Mouse (Mus musculus): Measurements from ENCODE around the gene Npff. TPM values are rescaled to one million over a fixed set of nuclear protein-coding genes. Genes with fewer than 3 reads are reported as not detected.

Gene Npff
- polyA plus RNA-seq, 1 experiment from 2014 or later, result 1.6 TPM

- H3K27me3 ChIP-seq (ENCODE audit: control insufficient read depth, insufficient read depth, low read length), result no peaks in the 10 kb centered on the region
- H3K9me3 ChIP-seq (ENCODE audit: control insufficient read depth, low read length), result no peaks in the 10 kb centered on the region
- DNase-seq (ENCODE audit: low spot score) (no peak), ATAC-seq (ENCODE audit: insufficient number of reproducible peaks, low FRiP score, low TSS enrichment, low read depth) (no peak)
- no peak overlapping the region for H3K9ac ChIP-seq (ENCODE audit: low read length)
- H3K4me3 ChIP-seq (ENCODE audit: low read depth, low read length), result no peak overlapping the region
- H3K27ac ChIP-seq (replicated peaks; ENCODE audit: low read depth, low read length), result no peak overlapping the region
- peaks cover 6% of the 10 kb centered on the region; the same call in 1 of the 2 replicates for H3K36me3 ChIP-seq (ENCODE audit: control insufficient read depth, insufficient read depth, low read length)
- no peak overlapping the region for H3K4me2 ChIP-seq (ENCODE audit: low read depth, severe bottlenecking)
- 91% methylated on average over 3 of the region's 3 CpGs for WGBS
- no peaks in the 10 kb centered on the region for H3K4me1 ChIP-seq (ENCODE audit: control insufficient read depth, insufficient read depth, low read length)
These were observed 22.7 kb upstream of the Npff start for GRCm38 (mm10) chr15:102547478-102547877.

- H3K9me3 ChIP-seq (ENCODE audit: control insufficient read depth, low read length), result no peaks in the 10 kb centered on the region
- no peak overlapping the region for H3K27ac ChIP-seq (replicated peaks; ENCODE audit: low read depth, low read length)
- WGBS, result 90% methylated on average over 3 of the region's 3 CpGs
- H3K9ac ChIP-seq (ENCODE audit: low read length), result no peak overlapping the region
- no peak overlapping the region for H3K4me2 ChIP-seq (ENCODE audit: low read depth, severe bottlenecking)
- ATAC-seq (ENCODE audit: insufficient number of reproducible peaks, low FRiP score, low TSS enrichment, low read depth) (no peak), DNase-seq (ENCODE audit: low spot score) (no peak)
- H3K27me3 ChIP-seq (ENCODE audit: control insufficient read depth, insufficient read depth, low read length), result no peaks in the 10 kb centered on the region
- H3K4me1 ChIP-seq (ENCODE audit: control insufficient read depth, insufficient read depth, low read length), result no peaks in the 10 kb centered on the region
- no peak overlapping the region for H3K4me3 ChIP-seq (ENCODE audit: low read depth, low read length)
- peaks cover 11% of the 10 kb centered on the region; the same call in 1 of the 2 replicates for H3K36me3 ChIP-seq (ENCODE audit: control insufficient read depth, insufficient read depth, low read length)
These were observed 22.1 kb upstream of the Npff start for GRCm38 (mm10) chr15:102546677-102547427.

GRCm38 (mm10) chr15:102546246-102546645 is 21.5 kb upstream of the Npff start:
- ATAC-seq (ENCODE audit: insufficient number of reproducible peaks, low FRiP score, low TSS enrichment, low read depth) (no peak), DNase-seq (ENCODE audit: low spot score) (no peak)
- Histone ChIP-seq H3K4me3 (ENCODE audit: low read depth, low read length) (no peak overlapping the region), H3K9ac (ENCODE audit: low read length) (no peak overlapping the region), H3K27ac (replicated peaks; ENCODE audit: low read depth, low read length) (no peak overlapping the region), H3K9me3 (ENCODE audit: control insufficient read depth, low read length) (no peaks in the 10 kb centered on the region), H3K4me2 (ENCODE audit: low read depth, severe bottlenecking) (no peak overlapping the region), H3K36me3 (ENCODE audit: control insufficient read depth, insufficient read depth, low read length) (peaks cover 11% of the 10 kb centered on the region; the same call in 1 of the 2 replicates), H3K27me3 (ENCODE audit: control insufficient read depth, insufficient read depth, low read length) (no peaks in the 10 kb centered on the region), H3K4me1 (ENCODE audit: control insufficient read depth, insufficient read depth, low read length) (no peaks in the 10 kb centered on the region)
- WGBS, result 90% methylated on average over 3 of the region's 3 CpGs

GRCm38 (mm10) chr15:102544801-102545200 is 20.1 kb upstream of the Npff start:
- H3K27ac ChIP-seq (replicated peaks; ENCODE audit: low read depth, low read length), result no peak overlapping the region
- no peak overlapping the region for H3K9ac ChIP-seq (ENCODE audit: low read length)
- DNase-seq (ENCODE audit: low spot score), result no peak
- ATAC-seq (ENCODE audit: insufficient number of reproducible peaks, low FRiP score, low TSS enrichment, low read depth), result no peak
- no peaks in the 10 kb centered on the region for H3K4me1 ChIP-seq (ENCODE audit: control insufficient read depth, insufficient read depth, low read length)
- H3K9me3 ChIP-seq (ENCODE audit: control insufficient read depth, low read length), result no peaks in the 10 kb centered on the region
- H3K4me3 ChIP-seq (ENCODE audit: low read depth, low read length), result no peak overlapping the region
- H3K36me3 ChIP-seq (ENCODE audit: control insufficient read depth, insufficient read depth, low read length), result peaks cover 11% of the 10 kb centered on the region; the same call in 1 of the 2 replicates
- WGBS, result 90% methylated on average over 4 of the region's 4 CpGs
- H3K4me2 ChIP-seq (ENCODE audit: low read depth, severe bottlenecking), result no peak overlapping the region
- no peaks in the 10 kb centered on the region for H3K27me3 ChIP-seq (ENCODE audit: control insufficient read depth, insufficient read depth, low read length)

GRCm38 (mm10) chr15:102533926-102534325 is 9.2 kb upstream of the Npff start:
- H3K9ac ChIP-seq (ENCODE audit: low read length), result no peak overlapping the region
- WGBS, result 78% methylated on average over 7 of the region's 7 CpGs
- H3K4me1 ChIP-seq (ENCODE audit: control insufficient read depth, insufficient read depth, low read length), result no peaks in the 10 kb centered on the region
- H3K4me3 ChIP-seq (ENCODE audit: low read depth, low read length), result no peak overlapping the region
- H3K36me3 ChIP-seq (ENCODE audit: control insufficient read depth, insufficient read depth, low read length), result peaks cover 6% of the 10 kb centered on the region; the same call in 1 of the 2 replicates
- no peak for DNase-seq (ENCODE audit: low spot score)
- no peak overlapping the region for H3K4me2 ChIP-seq (ENCODE audit: low read depth, severe bottlenecking)
- ATAC-seq (ENCODE audit: insufficient number of reproducible peaks, low FRiP score, low TSS enrichment, low read depth), result no peak
- no peaks in the 10 kb centered on the region for H3K27me3 ChIP-seq (ENCODE audit: control insufficient read depth, insufficient read depth, low read length)
- no peaks in the 10 kb centered on the region for H3K9me3 ChIP-seq (ENCODE audit: control insufficient read depth, low read length)
- H3K27ac ChIP-seq (replicated peaks; ENCODE audit: low read depth, low read length), result no peak overlapping the region

DNA sequence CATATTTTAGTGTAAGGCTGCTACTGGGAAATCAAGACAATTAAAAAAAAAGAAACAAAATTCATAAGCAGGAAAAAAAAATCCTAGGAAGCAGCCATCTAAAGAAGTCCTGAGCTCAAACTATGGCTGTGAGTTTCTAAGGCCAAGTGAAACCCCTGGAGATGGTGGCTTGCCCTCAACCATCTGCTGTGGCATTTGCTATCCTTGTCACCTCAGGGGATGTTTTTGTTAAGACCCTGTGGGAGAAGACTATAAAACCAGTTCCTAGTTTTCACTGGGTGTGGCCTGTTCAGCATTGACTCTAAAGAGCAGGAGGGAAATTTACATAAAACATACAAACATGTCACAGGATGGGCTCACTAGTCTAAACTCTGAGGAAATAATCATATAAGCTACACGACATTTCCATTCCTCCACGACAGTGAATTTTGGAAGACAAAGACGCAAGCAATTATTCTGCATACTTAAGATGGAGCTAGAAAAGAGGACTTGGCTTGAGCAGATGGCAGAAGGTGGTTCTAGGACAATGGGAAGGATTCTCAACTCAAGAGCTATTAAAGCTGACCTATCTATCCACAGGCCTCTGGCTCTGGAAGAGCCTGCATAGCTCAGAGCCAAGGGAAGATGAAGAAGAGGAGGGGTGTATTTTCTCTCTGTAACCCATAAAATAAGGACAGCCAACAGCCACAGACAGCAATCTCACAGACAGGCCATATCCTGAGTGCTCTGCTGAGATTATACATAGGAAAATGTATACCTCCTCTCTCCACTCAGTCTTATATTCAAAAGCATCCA is 7.6 kb upstream of the Npff start:
- 90% methylated on average over 3 of the region's 3 CpGs for WGBS
- DNase-seq (ENCODE audit: low spot score) (no peak), ATAC-seq (ENCODE audit: insufficient number of reproducible peaks, low FRiP score, low TSS enrichment, low read depth) (no peak)
- H3K36me3 ChIP-seq (ENCODE audit: control insufficient read depth, insufficient read depth, low read length), result peaks cover 15% of the 10 kb centered on the region; the same call in 1 of the 2 replicates
- no peak overlapping the region for H3K27ac ChIP-seq (replicated peaks; ENCODE audit: low read depth, low read length)
- H3K27me3 ChIP-seq (ENCODE audit: control insufficient read depth, insufficient read depth, low read length), result no peaks in the 10 kb centered on the region
- no peaks in the 10 kb centered on the region for H3K9me3 ChIP-seq (ENCODE audit: control insufficient read depth, low read length)
- no peak overlapping the region for H3K9ac ChIP-seq (ENCODE audit: low read length)
- H3K4me3 ChIP-seq (ENCODE audit: low read depth, low read length), result no peak overlapping the region
- H3K4me1 ChIP-seq (ENCODE audit: control insufficient read depth, insufficient read depth, low read length), result no peaks in the 10 kb centered on the region
- H3K4me2 ChIP-seq (ENCODE audit: low read depth, severe bottlenecking), result no peak overlapping the region

DNA sequence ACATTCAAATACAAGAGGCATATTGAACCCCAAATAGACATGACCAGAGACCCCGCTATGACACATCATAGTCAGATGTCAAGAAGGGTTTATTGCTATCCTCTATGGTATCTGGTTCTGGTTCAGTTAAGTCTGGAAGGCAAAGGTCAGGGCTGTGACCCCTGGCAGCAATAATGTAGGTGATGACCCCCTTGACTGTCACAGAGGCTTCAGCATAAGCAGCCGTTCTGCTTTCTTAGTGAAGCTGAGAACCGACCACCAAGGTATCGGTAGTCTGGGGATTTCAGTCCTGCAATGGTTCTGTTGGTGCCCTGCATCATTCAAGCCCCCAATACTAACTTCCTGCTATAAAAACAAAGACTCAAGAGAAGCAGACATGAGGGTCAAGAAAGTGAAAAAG is 6.8 kb upstream of the Npff start:
- no peak overlapping the region for H3K4me2 ChIP-seq (ENCODE audit: low read depth, severe bottlenecking)
- WGBS, result 66% methylated on average over 4 of the region's 4 CpGs
- no peak for DNase-seq (ENCODE audit: low spot score)

DNA sequence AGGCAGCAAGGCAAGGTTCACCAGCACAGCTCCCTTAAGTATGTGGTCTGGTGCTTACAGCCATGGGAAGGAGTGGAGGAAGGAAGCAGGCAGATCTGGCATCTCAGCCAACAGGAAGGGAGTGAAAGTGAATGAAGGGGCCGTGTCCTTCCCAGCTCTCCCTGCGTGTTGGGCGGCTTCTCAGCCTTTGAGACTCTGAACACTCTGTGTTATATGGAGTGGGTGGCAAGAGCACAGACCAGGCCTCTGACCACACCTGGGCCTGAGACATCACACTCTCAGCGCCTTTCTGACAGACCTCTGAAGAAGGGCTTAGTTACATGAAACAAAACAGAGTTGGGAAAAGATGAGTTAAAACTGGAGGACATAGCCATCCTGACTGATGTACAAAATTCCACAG is 5.8 kb upstream of the Npff start:
- peaks cover 11% of the 10 kb centered on the region; the same call in 1 of the 2 replicates for H3K36me3 ChIP-seq (ENCODE audit: control insufficient read depth, insufficient read depth, low read length)
- H3K4me2 ChIP-seq (ENCODE audit: low read depth, severe bottlenecking), result no peak overlapping the region
- DNase-seq (ENCODE audit: low spot score) (no peak), ATAC-seq (ENCODE audit: insufficient number of reproducible peaks, low FRiP score, low TSS enrichment, low read depth) (no peak)
- no peak overlapping the region for H3K27ac ChIP-seq (replicated peaks; ENCODE audit: low read depth, low read length)
- no peaks in the 10 kb centered on the region for H3K27me3 ChIP-seq (ENCODE audit: control insufficient read depth, insufficient read depth, low read length)
- no peak overlapping the region for H3K9ac ChIP-seq (ENCODE audit: low read length)
- H3K9me3 ChIP-seq (ENCODE audit: control insufficient read depth, low read length), result no peaks in the 10 kb centered on the region
- 85% methylated on average over 4 of the region's 4 CpGs for WGBS
- no peak overlapping the region for H3K4me3 ChIP-seq (ENCODE audit: low read depth, low read length)
- H3K4me1 ChIP-seq (ENCODE audit: control insufficient read depth, insufficient read depth, low read length), result no peaks in the 10 kb centered on the region

More for the DNA sequence above, 6.8 kb upstream of the Npff start:
- peaks cover 11% of the 10 kb centered on the region; the same call in 1 of the 2 replicates for H3K36me3 ChIP-seq (ENCODE audit: control insufficient read depth, insufficient read depth, low read length)
- H3K4me1 ChIP-seq (ENCODE audit: control insufficient read depth, insufficient read depth, low read length), result no peaks in the 10 kb centered on the region
- H3K27ac ChIP-seq (replicated peaks; ENCODE audit: low read depth, low read length), result no peak overlapping the region
- no peak for ATAC-seq (ENCODE audit: insufficient number of reproducible peaks, low FRiP score, low TSS enrichment, low read depth)
- H3K4me3 ChIP-seq (ENCODE audit: low read depth, low read length), result no peak overlapping the region
- H3K9me3 ChIP-seq (ENCODE audit: control insufficient read depth, low read length), result no peaks in the 10 kb centered on the region
- no peak overlapping the region for H3K9ac ChIP-seq (ENCODE audit: low read length)
- no peaks in the 10 kb centered on the region for H3K27me3 ChIP-seq (ENCODE audit: control insufficient read depth, insufficient read depth, low read length)
